14 mouse cellular contexts compared by ENCODE assay signal in genomic region chr7:88575073-88575472, GRCm38 (mm10).
"Had no signal": no experiment of that assay in that cellular context is flagged by ENCODE, and none has a peak within 500 bp of the region (broad histone marks: within the 10 kb centered on the region; RNA-seq: fewer than 3 reads in every experiment).

No protein-coding gene starts in this region.

- H3K27me3 ChIP-seq: megakaryocyte, embryonic 14.5 days; midbrain, embryonic 13.5 days; midbrain, embryonic 15.5 days; neural tube, embryonic 12.5 days; stomach, embryonic 15.5 days had no signal

- H3K27ac ChIP-seq: midbrain, embryonic 13.5 days; midbrain, embryonic 15.5 days; neural tube, embryonic 12.5 days; stomach, embryonic 15.5 days; stomach, postnatal 0 days had no signal

- H3K4me3 ChIP-seq: megakaryocyte, embryonic 14.5 days; midbrain, embryonic 13.5 days; midbrain, embryonic 15.5 days; neural tube, embryonic 12.5 days; stomach, embryonic 15.5 days had no signal

- H3K9me3 ChIP-seq: megakaryocyte, embryonic 14.5 days; midbrain, embryonic 13.5 days; midbrain, embryonic 15.5 days; neural tube, embryonic 12.5 days; stomach, embryonic 15.5 days had no signal

- H3K9ac ChIP-seq: lung, embryonic 14.5 days; midbrain, embryonic 13.5 days; midbrain, embryonic 15.5 days; neural tube, embryonic 12.5 days; stomach, embryonic 15.5 days had no signal

- ATAC-seq: midbrain, embryonic 13.5 days; midbrain, embryonic 15.5 days had no signal

- DNase-seq: lung, adult 18-20 months; lung, embryonic 14.5 days; lung, postnatal 10 days; lung, postnatal 4 days; right cerebral cortex, postnatal 14 days; thymus, adult 2 months; thymus, postnatal 25 days; thymus, postnatal 4 days had no signal

- H3K36me3 ChIP-seq: midbrain, embryonic 13.5 days; midbrain, embryonic 15.5 days; neural tube, embryonic 12.5 days; stomach, embryonic 15.5 days had no signal

- H3K4me1 ChIP-seq: megakaryocyte, embryonic 14.5 days; midbrain, embryonic 13.5 days; midbrain, embryonic 15.5 days; neural tube, embryonic 12.5 days; stomach, embryonic 15.5 days had no signal
